Mouse (Mus musculus) heart, embryonic 12.5 days (tissue): ENCODE results near the gene Irx3. TPM values are rescaled to one million over a fixed set of nuclear protein-coding genes. Genes with fewer than 3 reads are reported as not detected.

ENCODE experiments used
- ATAC-seq: fragments of 200-750 bp; cut with Nextera tagmentation; 2 replicates; pipeline ENCODE4 v1.8.0; 2017; ENCODE audit warnings: moderate TSS enrichment, moderate library complexity; ENCODE audit not compliant: insufficient number of reproducible peaks, low FRiP score
- H3K27ac ChIP-seq: fragments of 300-500 bp; sonication (generic); 2 replicates; pipeline ENCODE4 v1.5.1; 2016; ENCODE audit warnings: mild to moderate bottlenecking, moderate library complexity; ENCODE audit not compliant: poor library complexity, severe bottlenecking
- H3K27me3 ChIP-seq: fragments of 300-500 bp; sonication (generic); replicated peaks from 2 replicates; pipeline ENCODE4 v1.6.1; 2016; ENCODE audit warnings: mild to moderate bottlenecking, moderate library complexity
- H3K36me3 ChIP-seq: fragments of 300-500 bp; sonication (generic); 2 replicates; pipeline ENCODE4 v1.6.1; 2016; ENCODE audit warnings: mild to moderate bottlenecking, moderate library complexity
- H3K4me1 ChIP-seq: fragments of 300-500 bp; sonication (generic); replicated peaks from 2 replicates; pipeline ENCODE4 v1.6.1; 2016; ENCODE audit warnings: mild to moderate bottlenecking
- H3K4me2 ChIP-seq: fragments of 300-500 bp; sonication (generic); 2 replicates; pipeline ENCODE4 v1.6.1; 2016; ENCODE audit warnings: mild to moderate bottlenecking, moderate library complexity
- H3K4me3 ChIP-seq: fragments of 300-500 bp; sonication (generic); 2 replicates; pipeline ENCODE4 v1.5.1; 2016; ENCODE audit warnings: mild to moderate bottlenecking
- H3K9ac ChIP-seq: fragments of 300-500 bp; sonication (generic); 2 replicates; pipeline ENCODE4 v1.6.1; 2016; ENCODE audit warnings: mild to moderate bottlenecking, moderate library complexity
- H3K9me3 ChIP-seq: fragments of 300-500 bp; sonication (generic); replicated peaks from 2 replicates; pipeline ENCODE4 v1.6.1; 2016; ENCODE audit warnings: mild to moderate bottlenecking, moderate library complexity
- WGBS: fragments of 180-500 bp; shearing (Covaris S2); methylation state at CpG from one replicate; pipeline ENCODE4 v1.1.7; 2016; 5-methylcytosine and 5-hydroxymethylcytosine counted together
- polyA plus RNA-seq: library from polyadenylated mRNA; unstranded; fragments of >200 nt; fragmentation: Nextera tagmentation; extraction: Ambion mirVana; gene quantifications from 2 replicates; pipeline ENCODE4 v1.2.1, GENCODE M21; 2016

Gene Irx3
- polyA plus RNA-seq, 1 experiment from 2014 or later, result 19.0 TPM

DNA sequence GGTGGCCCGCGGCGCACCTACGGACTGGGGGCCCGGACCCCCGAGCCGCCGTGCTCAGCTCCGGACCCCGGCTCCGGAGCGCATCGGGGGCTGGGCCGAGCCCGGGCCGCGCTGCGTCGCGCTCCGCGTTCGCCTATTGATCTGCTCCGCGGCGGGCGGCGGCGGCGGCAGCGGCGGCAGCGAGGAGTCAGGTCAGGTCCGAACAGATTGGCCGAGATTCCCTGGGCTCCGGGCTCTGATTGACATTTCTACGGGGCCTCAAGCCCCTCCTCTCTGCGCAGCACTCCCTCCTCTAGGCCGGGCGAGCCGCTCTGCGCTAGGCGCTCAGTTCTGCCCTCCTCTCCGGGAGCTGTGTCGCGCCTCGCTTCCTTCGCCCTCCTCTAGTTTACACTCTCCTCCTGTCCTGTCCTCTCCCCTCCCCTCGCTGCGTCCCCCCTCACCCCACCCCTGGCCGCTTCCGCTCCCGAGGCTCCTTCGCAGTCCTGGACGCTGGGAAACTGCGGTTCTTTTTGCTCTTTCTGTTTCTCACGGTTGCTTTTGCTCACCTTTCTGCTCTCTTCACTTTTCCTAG, 541 bp downstream of the Irx3 start:
- Histone ChIP-seq H3K4me1 (peaks cover 49% of the 10 kb centered on the region), H3K4me2 (peak overlapping the region; percentile 80), H3K4me3 (peak overlapping the region; percentile 74), H3K36me3 (no peaks in the 10 kb centered on the region), H3K27me3 (peaks cover 51% of the 10 kb centered on the region), H3K27ac (peak overlapping the region; percentile 94), H3K9ac (peak overlapping the region; percentile 87), H3K9me3 (no peaks in the 10 kb centered on the region)
- under 1% methylated on average over 49 of the region's 57 CpGs for WGBS
- ATAC-seq, result peak; percentile 82

GRCm38 (mm10) chr8:91800523-91801240, 1.2 kb downstream of the Irx3 start:
- H3K4me1 ChIP-seq, result peaks cover 44% of the 10 kb centered on the region

DNA sequence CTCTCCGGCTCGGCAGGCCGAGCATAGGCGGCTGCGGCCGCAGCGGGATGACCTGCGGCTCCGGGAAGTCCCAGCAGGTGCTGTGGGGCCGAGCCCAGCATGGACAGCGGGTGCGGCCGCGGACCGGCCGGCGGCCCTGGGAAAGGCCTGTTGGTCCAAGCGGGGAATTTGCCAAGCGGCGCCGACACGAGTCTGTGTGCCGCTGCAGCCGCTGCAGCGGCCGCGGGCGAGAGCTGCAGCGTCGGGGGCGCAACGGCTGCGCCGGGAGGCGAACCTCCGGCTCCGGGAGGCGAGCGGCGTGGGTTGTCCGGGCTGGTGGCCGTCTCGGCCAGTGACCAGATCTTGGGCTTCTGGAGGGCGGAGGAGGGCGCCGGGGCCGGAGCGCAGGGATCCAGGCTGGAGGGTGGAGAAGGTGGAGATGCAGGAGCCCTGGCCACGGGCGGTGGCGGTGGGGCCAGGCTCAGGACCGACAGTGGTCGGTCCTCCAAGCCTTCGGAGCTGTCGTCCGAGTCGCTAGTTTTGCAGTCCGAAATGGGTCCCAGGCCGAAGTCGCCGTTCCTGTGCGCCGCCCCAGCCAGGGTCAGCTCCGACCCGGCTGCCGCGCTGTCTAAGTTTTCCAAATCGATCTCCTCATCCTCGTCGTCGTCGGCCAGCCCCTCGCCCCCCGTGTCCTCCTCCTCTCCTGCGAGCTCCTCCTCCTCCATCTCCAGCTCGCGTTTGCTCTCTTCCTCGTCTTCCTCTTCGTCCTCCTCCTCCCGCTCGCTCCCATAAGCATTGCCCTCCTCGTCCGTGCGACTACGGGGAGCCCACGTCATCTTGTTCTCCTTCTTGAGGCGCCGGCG, 2.0 kb downstream of the Irx3 start:
- WGBS, result 1% methylated on average over 87 of the region's 89 CpGs
- H3K9me3 ChIP-seq, result no peaks in the 10 kb centered on the region
- peak overlapping the region; percentile 94 for H3K27ac ChIP-seq
- peaks cover 39% of the 10 kb centered on the region for H3K4me1 ChIP-seq
- peak overlapping the region; percentile 74 for H3K4me3 ChIP-seq
- H3K36me3 ChIP-seq, result no peaks in the 10 kb centered on the region
- peak overlapping the region; percentile 80 for H3K4me2 ChIP-seq
- peak overlapping the region; percentile 87 for H3K9ac ChIP-seq
- peaks cover 53% of the 10 kb centered on the region for H3K27me3 ChIP-seq
- ATAC-seq, result no peak

More at GRCm38 (mm10) chr8:91800523-91801240, 1.2 kb downstream of the Irx3 start:
- Histone ChIP-seq H3K27ac (peak overlapping the region; percentile 94), H3K4me3 (peak overlapping the region; percentile 74), H3K27me3 (peaks cover 52% of the 10 kb centered on the region), H3K36me3 (no peaks in the 10 kb centered on the region), H3K4me2 (peak overlapping the region; percentile 80), H3K9me3 (no peaks in the 10 kb centered on the region), H3K9ac (peak overlapping the region; percentile 87)
- under 1% methylated on average over 63 of the region's 64 CpGs for WGBS
- peak; percentile 1; the same call in 1 of the 2 replicates for ATAC-seq

DNA sequence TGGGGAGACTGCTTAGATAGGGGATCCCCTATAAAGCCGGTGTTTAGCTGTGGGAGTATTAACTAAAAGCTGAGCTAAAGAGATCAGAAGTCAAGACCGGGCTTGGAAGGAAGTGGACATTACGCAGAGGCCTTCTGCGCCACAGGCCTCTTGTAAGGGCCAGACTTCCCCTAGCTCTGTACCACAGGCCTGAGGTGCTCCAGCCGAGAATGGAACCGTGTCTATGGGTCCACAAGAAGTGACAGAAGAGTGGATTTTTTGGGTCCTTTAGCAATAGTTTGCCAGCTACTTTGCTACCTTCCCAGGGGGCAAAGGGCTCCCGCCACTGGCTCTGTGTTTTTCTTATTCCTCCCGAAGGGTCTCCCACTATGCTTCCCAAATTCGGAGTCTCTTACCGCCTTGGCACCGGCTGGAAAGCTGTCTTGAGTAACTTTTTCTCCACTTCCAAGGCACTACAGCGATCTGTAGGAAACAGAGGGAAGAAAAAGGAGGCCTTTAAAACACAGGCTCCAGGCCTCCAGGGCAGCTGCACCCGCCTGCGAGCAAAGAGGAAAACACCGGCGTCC, 2.8 kb downstream of the Irx3 start:
- Histone ChIP-seq H3K9ac (peak overlapping the region; percentile 87), H3K4me2 (peak overlapping the region; percentile 80), H3K4me3 (peak overlapping the region; percentile 74), H3K27ac (peak overlapping the region; percentile 94), H3K9me3 (no peaks in the 10 kb centered on the region), H3K36me3 (no peaks in the 10 kb centered on the region), H3K27me3 (peaks cover 53% of the 10 kb centered on the region), H3K4me1 (peaks cover 33% of the 10 kb centered on the region)
- WGBS, result 31% methylated on average over 16 of the region's 16 CpGs
- no peak for ATAC-seq

DNA sequence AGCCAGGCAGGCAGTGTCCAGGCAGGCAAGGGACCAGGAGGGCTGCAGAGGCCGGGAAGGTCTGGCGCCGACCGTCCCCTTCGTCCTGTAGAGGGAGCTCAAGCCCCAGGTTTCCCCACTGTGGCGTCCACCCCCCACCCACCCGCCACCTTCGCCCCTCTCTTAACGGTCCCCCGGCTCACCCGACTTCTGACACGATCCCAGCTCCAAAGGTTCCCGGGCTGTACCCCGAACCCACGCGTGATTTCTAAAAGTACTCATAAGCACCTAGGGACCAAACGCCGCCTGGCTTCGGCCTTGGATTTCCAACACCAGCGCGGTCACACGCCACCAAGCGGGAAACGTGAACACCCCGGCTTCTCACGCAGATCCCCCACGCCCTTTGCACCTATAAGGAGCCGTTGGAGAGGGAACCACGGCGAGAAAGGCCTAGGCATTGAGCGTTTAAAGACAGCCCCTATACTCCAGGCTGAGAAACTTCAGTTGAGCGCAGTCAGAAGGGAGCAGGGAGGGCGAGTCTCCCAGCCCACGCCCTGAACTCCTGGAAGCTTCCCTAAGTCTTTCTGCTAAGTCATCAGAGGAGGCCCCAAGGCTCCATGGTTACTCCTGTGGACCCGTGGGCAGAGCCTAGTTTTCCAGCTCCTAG, 4.1 kb downstream of the Irx3 start:
- Histone ChIP-seq H3K9me3 (no peaks in the 10 kb centered on the region), H3K9ac (peak overlapping the region; percentile 64), H3K4me2 (peak overlapping the region; percentile 80), H3K27ac (no peak overlapping the region), H3K36me3 (no peaks in the 10 kb centered on the region), H3K4me1 (peaks cover 27% of the 10 kb centered on the region), H3K27me3 (peaks cover 42% of the 10 kb centered on the region), H3K4me3 (peak overlapping the region; percentile 44)
- ATAC-seq, result no peak
- 2% methylated on average over 35 of the region's 35 CpGs for WGBS

DNA sequence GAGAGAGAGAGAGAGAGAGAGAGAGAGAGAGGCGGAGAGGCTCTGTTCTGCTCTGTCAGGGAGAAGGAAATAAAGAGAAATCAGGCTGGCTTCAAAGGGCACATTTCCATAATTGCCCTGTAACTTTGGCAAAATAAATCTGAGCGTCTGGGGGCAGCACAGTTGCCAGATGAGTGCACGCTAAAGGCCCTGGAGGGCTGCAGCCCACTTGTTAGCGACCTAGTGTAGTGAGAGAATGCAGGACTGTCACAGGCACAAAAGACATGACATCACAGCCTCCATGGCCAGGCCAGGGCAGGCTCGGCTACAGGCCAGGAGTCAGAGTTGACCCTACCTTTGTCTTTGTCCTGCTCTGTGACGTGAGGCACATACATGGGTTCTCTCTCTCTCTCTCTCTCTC, 8.0 kb downstream of the Irx3 start:
- 43% methylated on average over 6 of the region's 6 CpGs for WGBS
- no peaks in the 10 kb centered on the region for H3K36me3 ChIP-seq
- H3K4me1 ChIP-seq, result peaks cover 14% of the 10 kb centered on the region
- no peak overlapping the region for H3K27ac ChIP-seq
- no peaks in the 10 kb centered on the region for H3K9me3 ChIP-seq
- H3K9ac ChIP-seq, result no peak overlapping the region
- H3K4me2 ChIP-seq, result no peak overlapping the region
- no peak overlapping the region for H3K4me3 ChIP-seq
- H3K27me3 ChIP-seq, result peaks cover 31% of the 10 kb centered on the region
- no peak for ATAC-seq

GRCm38 (mm10) chr8:91787194-91787895, 14.5 kb downstream of the Irx3 start:
- 0 out of 2 replicates have a peak overlapping the region, but pooled peaks have one; percentile 24 for H3K27ac ChIP-seq
- H3K27me3 ChIP-seq, result 0 out of 2 replicates have a peak, but pooled peaks cover 6% of the 10 kb centered on the region
- H3K9me3 ChIP-seq, result no peaks in the 10 kb centered on the region
- WGBS, result 64% methylated on average over 8 of the region's 9 CpGs
- peaks cover 7% of the 10 kb centered on the region for H3K4me1 ChIP-seq
- no peaks in the 10 kb centered on the region for H3K36me3 ChIP-seq
- ATAC-seq, result no peak
- no peak overlapping the region for H3K4me2 ChIP-seq
- no peak overlapping the region for H3K9ac ChIP-seq
- no peak overlapping the region for H3K4me3 ChIP-seq

DNA sequence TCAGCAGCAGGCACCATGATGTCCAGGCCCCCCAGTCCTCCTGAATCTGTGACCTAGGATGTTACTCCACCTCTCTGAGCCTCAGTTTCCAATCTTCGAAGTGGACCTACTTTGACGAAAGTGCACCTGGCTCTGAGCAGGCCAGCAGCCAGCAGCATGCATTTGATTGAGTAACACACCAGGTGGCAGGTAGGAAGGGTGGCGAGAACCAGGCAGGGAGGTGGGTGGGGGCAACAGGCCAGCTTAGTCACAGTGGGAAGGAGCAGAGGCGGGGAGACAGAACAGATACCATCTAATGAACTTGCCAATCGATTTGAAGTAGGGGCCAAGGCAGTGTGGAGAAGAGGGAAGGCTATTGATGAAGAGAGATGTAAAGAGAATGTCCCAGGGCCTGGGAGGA, 18.9 kb downstream of the Irx3 start:
- H3K4me3 ChIP-seq, result no peak overlapping the region
- peaks cover 7% of the 10 kb centered on the region for H3K4me1 ChIP-seq
- H3K27me3 ChIP-seq, result 0 out of 2 replicates have a peak, but pooled peaks cover 6% of the 10 kb centered on the region
- WGBS, result 65% methylated on average over 5 of the region's 5 CpGs
- no peak overlapping the region for H3K27ac ChIP-seq
- no peaks in the 10 kb centered on the region for H3K9me3 ChIP-seq
- no peaks in the 10 kb centered on the region for H3K36me3 ChIP-seq
- H3K9ac ChIP-seq, result no peak overlapping the region
- H3K4me2 ChIP-seq, result no peak overlapping the region
- ATAC-seq, result no peak

- H3K9ac ChIP-seq, result no peak overlapping the region
- H3K4me3 ChIP-seq, result no peak overlapping the region
- no peaks in the 10 kb centered on the region for H3K36me3 ChIP-seq
- H3K27ac ChIP-seq, result no peak overlapping the region
- H3K4me1 ChIP-seq, result peaks cover 3% of the 10 kb centered on the region; the same call in 1 of the 2 replicates
- ATAC-seq, result no peak
- H3K9me3 ChIP-seq, result no peaks in the 10 kb centered on the region
- 79% methylated on average over 7 of the region's 7 CpGs for WGBS
- H3K4me2 ChIP-seq, result no peak overlapping the region
- 0 out of 2 replicates have a peak, but pooled peaks cover 6% of the 10 kb centered on the region for H3K27me3 ChIP-seq
Observed at GRCm38 (mm10) chr8:91782201-91782600, 19.7 kb downstream of the Irx3 start.

GRCm38 (mm10) chr8:91780648-91781047, 21.2 kb downstream of the Irx3 start:
- Histone ChIP-seq H3K9me3 (no peaks in the 10 kb centered on the region), H3K27ac (no peak overlapping the region), H3K27me3 (0 out of 2 replicates have a peak, but pooled peaks cover 6% of the 10 kb centered on the region), H3K4me2 (no peak overlapping the region), H3K36me3 (no peaks in the 10 kb centered on the region), H3K4me1 (no peaks in the 10 kb centered on the region), H3K9ac (no peak overlapping the region), H3K4me3 (no peak overlapping the region)
- WGBS, result 66% methylated on average over 3 of the region's 3 CpGs
- ATAC-seq, result no peak
